Mouse (Mus musculus) lung, postnatal 0 days (tissue): ENCODE measurements around the gene Mrps23. TPM values are rescaled to one million over a fixed set of nuclear protein-coding genes. Genes with fewer than 3 reads are reported as not detected.

Experiments
- ATAC-seq: fragments of 200-750 bp; cut with Nextera tagmentation; 2 replicates; pipeline ENCODE4 v1.8.0; 2017; ENCODE audit warnings: moderate library complexity
- DNase-seq: peaks from one replicate; pipeline ENCODE4 v3.0.0-alpha.2; 2016; ENCODE audit warnings: low spot score
- H3K27ac ChIP-seq: fragments of 300-500 bp; sonication (generic); 2 replicates; pipeline ENCODE4 v1.5.1; 2014; ENCODE audit warnings: antibody characterized with exemption, mild to moderate bottlenecking, low read length, mixed read lengths
- H3K27me3 ChIP-seq: fragments of 300-500 bp; sonication (generic); replicated peaks from 2 replicates; pipeline ENCODE4 v1.6.1; 2014; ENCODE audit warnings: low read length, mixed read lengths; ENCODE audit not compliant: insufficient read depth
- H3K36me3 ChIP-seq: fragments of 300-500 bp; sonication (generic); 2 replicates; pipeline ENCODE4 v1.6.1; 2014; ENCODE audit warnings: low read length, mixed read lengths; ENCODE audit not compliant: insufficient read depth
- H3K4me1 ChIP-seq: fragments of 300-500 bp; sonication (generic); 2 replicates; pipeline ENCODE4 v1.6.1; 2014; ENCODE audit warnings: antibody characterized with exemption, low read depth, low read length, mixed read lengths; ENCODE audit not compliant: insufficient read depth
- H3K4me2 ChIP-seq: fragments of 300-500 bp; sonication (generic); replicated peaks from 2 replicates; pipeline ENCODE4 v1.6.1; 2014; ENCODE audit warnings: low read depth, mild to moderate bottlenecking, low read length, moderate library complexity, mixed read lengths
- H3K4me3 ChIP-seq: fragments of 300-500 bp; sonication (generic); 2 replicates; pipeline ENCODE4 v1.5.1; 2014; ENCODE audit warnings: low read depth, low read length
- H3K9ac ChIP-seq: fragments of 300-500 bp; sonication (generic); replicated peaks from 2 replicates; pipeline ENCODE4 v1.6.1; 2014; ENCODE audit warnings: low read depth, mild to moderate bottlenecking
- H3K9me3 ChIP-seq: fragments of 300-500 bp; sonication (generic); 2 replicates; pipeline ENCODE4 v1.6.1; 2016; ENCODE audit warnings: low read length, mixed read lengths
- CTCF ChIP-seq: IDR thresholded peaks from 2 replicates; pipeline ENCODE4 v1.5.1; 2016; ENCODE audit warnings: antibody characterized with exemption, mild to moderate bottlenecking
- EP300 ChIP-seq: IDR thresholded peaks from 2 replicates; pipeline ENCODE4 v1.6.1; 2016; ENCODE audit warnings: antibody characterized with exemption, mild to moderate bottlenecking, control low read depth
- WGBS: fragments of 180-500 bp; shearing (Covaris S2); extraction: QIAGEN DNeasy Blood & Tissue Kit; methylation state at CpG from one replicate; pipeline ENCODE4 v1.1.7; 2014; 5-methylcytosine and 5-hydroxymethylcytosine counted together
- polyA plus RNA-seq: library from polyadenylated mRNA; unstranded; fragments of >200 nt; fragmentation: Nextera tagmentation; extraction: Ambion mirVana; gene quantifications from 2 replicates; pipeline ENCODE4 v1.2.1, GENCODE M21; 2015

Mrps23 gene
- polyA plus RNA-seq: 46.5 TPM in 2 replicates

DNA sequence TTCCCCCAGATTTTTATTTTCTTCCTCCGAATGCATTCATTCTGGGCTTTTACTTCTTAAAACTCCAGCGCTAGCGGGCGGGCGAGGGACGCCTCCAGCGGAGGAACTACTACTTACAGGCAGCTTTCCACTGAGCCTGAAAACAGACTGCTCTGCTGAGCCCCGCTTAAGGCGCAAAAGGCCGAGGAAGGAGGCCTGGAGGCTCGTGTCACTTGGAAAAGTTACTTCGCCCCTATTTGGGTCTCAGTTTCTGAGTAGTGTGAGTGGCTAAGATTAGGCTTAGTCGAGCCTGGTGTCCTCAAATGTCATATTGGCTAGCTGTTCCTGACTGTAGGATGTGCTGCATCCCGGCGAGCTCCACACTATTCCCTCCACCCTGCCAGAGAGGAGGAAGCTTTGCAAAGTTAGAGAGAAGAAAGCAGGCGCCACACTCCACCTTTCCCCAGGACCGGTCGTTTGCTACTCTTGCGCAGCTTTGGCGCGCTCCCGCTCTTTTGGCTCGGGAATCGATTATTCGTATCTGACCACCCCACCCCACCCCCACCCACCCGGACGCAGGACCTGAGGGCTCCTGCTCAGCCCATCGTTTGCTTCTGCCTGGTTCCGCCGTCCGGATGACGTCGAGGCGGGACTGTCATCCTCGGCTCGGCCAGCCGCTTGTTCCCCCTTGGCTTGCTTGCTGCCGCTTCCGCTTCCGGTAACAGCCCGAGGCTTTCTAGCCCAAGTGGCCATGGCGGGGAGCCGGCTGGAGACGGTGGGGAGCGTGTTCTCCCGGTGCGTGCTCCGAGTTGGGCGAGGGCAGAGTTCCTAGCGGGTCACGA is at the start of gene Mrps23:
Gene Mrps23 (plus strand): TSS at position 677 of the 821 bp plus-strand sequence.
- Histone ChIP-seq H3K4me1 (0 out of 2 replicates have a peak, but pooled peaks cover 3% of the 10 kb centered on the region), H3K27ac (peak within 1 kb of the TSS; percentile 77), H3K4me2 (peak within 1 kb of the TSS; percentile 77), H3K27me3 (no peaks in the 10 kb centered on the region), H3K9me3 (no peaks in the 10 kb centered on the region), H3K9ac (peak within 1 kb of the TSS; percentile 58), H3K36me3 (no peaks in the 10 kb centered on the region), H3K4me3 (peak within 1 kb of the TSS; percentile 64)
- TF ChIP-seq EP300 (no peak), CTCF (peak; percentile 66)
- peak; percentile 98 for ATAC-seq
- peak; percentile 97 for DNase-seq
- 0% methylated on average over 50 of the region's 51 CpGs for WGBS

DNA sequence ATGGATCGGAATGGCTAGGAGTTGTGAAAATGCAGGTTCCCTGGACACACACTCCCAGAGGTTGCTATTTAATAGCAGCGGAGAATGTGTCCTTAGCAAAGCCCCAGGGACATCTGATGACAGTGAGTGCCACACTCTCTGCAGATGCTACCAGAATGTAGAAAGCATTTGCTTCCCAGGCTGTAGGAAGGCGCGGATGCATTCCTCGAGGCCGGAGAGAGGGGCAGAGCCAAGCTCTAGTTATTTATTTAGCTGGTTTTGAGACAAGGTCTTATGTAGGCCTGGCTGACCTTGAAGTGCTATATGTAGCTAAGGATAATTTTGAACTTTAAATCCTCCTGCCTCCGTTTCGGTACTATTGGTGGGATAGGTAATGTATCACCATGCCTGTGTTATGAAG is 49.7 kb upstream of the Mrps23 start:
- DNase-seq: no peak
- no peaks in the 10 kb centered on the region for H3K36me3 ChIP-seq
- TF ChIP-seq EP300: no peak
- no peak for TF ChIP-seq CTCF
- peaks cover 16% of the 10 kb centered on the region for H3K4me1 ChIP-seq
- 46% methylated on average over 8 of the region's 8 CpGs for WGBS
- no peak overlapping the region for H3K4me2 ChIP-seq
- no peak for ATAC-seq
- H3K4me3 ChIP-seq: no peak overlapping the region
- H3K27ac ChIP-seq: peak overlapping the region; percentile 26; the same call in 1 of the 2 replicates
- no peaks in the 10 kb centered on the region for H3K27me3 ChIP-seq
- no peaks in the 10 kb centered on the region for H3K9me3 ChIP-seq
- H3K9ac ChIP-seq: no peak overlapping the region

DNA sequence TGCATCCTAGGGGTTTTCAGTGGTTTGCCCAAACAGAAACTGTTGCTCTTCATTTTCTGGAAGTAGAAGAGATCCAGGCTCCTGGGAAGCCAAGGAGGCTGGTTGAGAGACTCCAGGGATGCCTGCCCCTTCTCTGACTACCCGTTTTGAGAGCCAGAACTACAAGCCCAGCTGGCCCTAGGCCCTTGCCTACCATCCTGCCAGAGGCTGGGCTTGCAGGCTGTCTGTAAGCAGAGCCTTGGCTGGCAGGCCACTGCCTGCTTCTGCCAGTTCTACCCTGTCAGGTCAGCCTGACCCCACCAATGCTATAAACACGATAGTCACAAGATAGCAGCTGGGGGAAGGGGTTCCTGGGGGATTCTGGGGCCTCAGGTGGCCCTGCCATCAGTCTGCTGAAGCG is 48.7 kb upstream of the Mrps23 start:
- Histone ChIP-seq H3K36me3 (no peaks in the 10 kb centered on the region), H3K27me3 (no peaks in the 10 kb centered on the region), H3K4me2 (no peak overlapping the region), H3K4me3 (no peak overlapping the region), H3K9ac (no peak overlapping the region), H3K9me3 (no peaks in the 10 kb centered on the region), H3K27ac (no peak overlapping the region), H3K4me1 (peaks cover 16% of the 10 kb centered on the region)
- no peak for DNase-seq
- 57% methylated on average over 3 of the region's 3 CpGs for WGBS
- TF ChIP-seq CTCF: no peak
- TF ChIP-seq EP300: no peak
- no peak for ATAC-seq

DNA sequence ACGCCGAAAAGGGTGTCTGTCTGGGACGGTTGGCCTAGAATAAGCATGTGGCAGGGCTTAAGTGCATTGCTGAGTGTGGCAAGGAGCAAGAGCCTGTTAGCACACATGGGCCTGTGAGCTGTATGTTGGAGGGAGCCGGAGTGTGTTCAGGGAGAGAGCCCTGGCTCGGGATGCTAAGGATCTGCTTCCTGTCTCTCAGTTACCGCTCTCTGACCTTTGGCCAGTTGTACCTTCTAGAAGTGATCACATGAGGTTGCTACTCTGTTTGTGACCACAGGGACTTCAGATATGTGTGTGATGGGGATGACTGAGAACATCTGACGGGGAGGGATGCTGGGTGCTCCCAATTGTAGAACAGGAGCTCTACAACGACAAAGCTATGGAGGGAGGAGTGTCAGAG is 48.2 kb upstream of the Mrps23 start:
- H3K4me1 ChIP-seq: peaks cover 16% of the 10 kb centered on the region
- no peak for TF ChIP-seq CTCF
- no peak for TF ChIP-seq EP300
- H3K36me3 ChIP-seq: no peaks in the 10 kb centered on the region
- no peak overlapping the region for H3K4me2 ChIP-seq
- no peaks in the 10 kb centered on the region for H3K27me3 ChIP-seq
- no peak overlapping the region for H3K27ac ChIP-seq
- ATAC-seq: no peak; the same call in 1 of the 2 replicates
- no peak for DNase-seq
- no peak overlapping the region for H3K9ac ChIP-seq
- H3K4me3 ChIP-seq: no peak overlapping the region
- H3K9me3 ChIP-seq: no peaks in the 10 kb centered on the region
- 47% methylated on average over 8 of the region's 8 CpGs for WGBS

DNA sequence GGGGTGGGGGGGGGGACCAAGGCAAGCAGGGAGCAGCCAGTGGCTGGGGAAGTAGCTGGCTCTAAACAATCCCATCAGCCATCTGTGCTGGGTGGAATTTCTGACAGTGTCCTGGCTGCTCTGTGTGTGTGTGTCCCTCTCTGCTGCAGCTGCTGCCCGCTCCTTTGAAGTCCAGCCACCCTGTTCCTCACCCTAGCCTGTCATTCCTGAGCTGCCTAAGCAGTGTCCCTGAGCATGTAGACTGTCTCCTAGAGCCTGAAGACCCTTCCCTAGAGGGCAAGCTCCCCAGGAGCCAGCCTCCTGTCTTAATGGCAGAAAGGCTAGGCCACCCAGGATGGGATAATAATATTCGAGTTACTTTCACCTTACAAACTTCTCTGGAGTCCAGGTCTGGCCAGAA is 47.8 kb upstream of the Mrps23 start:
- Histone ChIP-seq H3K9me3 (no peaks in the 10 kb centered on the region), H3K27ac (peak overlapping the region; percentile 11; the same call in 1 of the 2 replicates), H3K36me3 (no peaks in the 10 kb centered on the region), H3K4me1 (peaks cover 16% of the 10 kb centered on the region), H3K4me2 (no peak overlapping the region), H3K4me3 (no peak overlapping the region), H3K9ac (no peak overlapping the region), H3K27me3 (no peaks in the 10 kb centered on the region)
- WGBS: 41% methylated on average over 2 of the region's 2 CpGs
- TF ChIP-seq EP300 (no peak), CTCF (no peak)
- peak; percentile 70 for DNase-seq
- ATAC-seq: peak; percentile 47

DNA sequence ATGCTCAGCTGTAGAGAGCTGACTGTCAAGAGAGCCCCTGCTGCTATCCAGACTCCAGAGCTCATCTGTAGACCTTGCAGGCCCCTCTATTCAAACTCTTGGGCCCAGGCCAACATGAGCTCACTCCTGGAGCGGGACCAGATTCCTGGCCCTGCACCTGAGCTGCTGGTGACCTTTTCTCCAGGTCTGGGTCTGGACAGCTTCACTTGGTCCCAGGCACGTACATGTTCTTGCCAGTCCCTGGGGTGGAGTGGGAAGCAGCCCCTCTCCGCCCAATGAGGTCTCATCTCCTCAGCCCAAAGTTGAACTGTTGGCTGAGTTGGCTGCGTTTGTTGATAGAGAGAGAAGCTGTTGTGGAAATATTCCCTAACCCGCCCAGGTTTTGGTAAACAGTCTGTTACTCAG is 45.3 kb upstream of the Mrps23 start:
- no peaks in the 10 kb centered on the region for H3K27me3 ChIP-seq
- ATAC-seq (peak; percentile 3; the same call in 1 of the 2 replicates), DNase-seq (peak; percentile 77)

More for the DNA sequence above, 45.3 kb upstream of the Mrps23 start:
- H3K4me2 ChIP-seq: no peak overlapping the region
- H3K27ac ChIP-seq: peak overlapping the region; percentile 3; the same call in 1 of the 2 replicates
- H3K9ac ChIP-seq: no peak overlapping the region
- no peak overlapping the region for H3K4me3 ChIP-seq
- no peaks in the 10 kb centered on the region for H3K36me3 ChIP-seq
- H3K4me1 ChIP-seq: peaks cover 6% of the 10 kb centered on the region
- TF ChIP-seq CTCF (no peak), EP300 (no peak)
- WGBS: 40% methylated on average over 5 of the region's 5 CpGs
- no peaks in the 10 kb centered on the region for H3K9me3 ChIP-seq
